17 mouse cellular contexts compared by ENCODE assay signal in genomic region chr16:93777247-93777999, GRCm38 (mm10). TPM values are rescaled to one million over a fixed set of nuclear protein-coding genes. Genes with fewer than 3 reads are reported as not detected.
DNase-seq lines count a peak whose midpoint lies in the region; ATAC-seq lines count a peak whose summit lies in the region.
"Had no signal": no experiment of that assay in that cellular context is flagged by ENCODE, and none has a peak within 500 bp of the region (broad histone marks: within the 10 kb centered on the region; RNA-seq: fewer than 3 reads in every experiment).

No protein-coding gene starts in this region.

- no peaks in the 10 kb centered on the region for H3K36me3 ChIP-seq in kidney, embryonic 14.5 days (ENCODE audit: control insufficient read depth, insufficient read depth, low read length)
- H3K36me3 ChIP-seq in midbrain, embryonic 14.5 days (ENCODE audit: control insufficient read depth, insufficient read depth, low read length) = peaks cover 74% of the 10 kb centered on the region

- no peaks in the 10 kb centered on the region; the same call in 1 of the 2 replicates for H3K27me3 ChIP-seq in kidney, embryonic 14.5 days (ENCODE audit: control insufficient read depth, insufficient read depth, low read length)
- H3K27me3 ChIP-seq in midbrain, embryonic 14.5 days (ENCODE audit: control insufficient read depth, insufficient read depth, low read length) = no peaks in the 10 kb centered on the region
- H3K27me3 ChIP-seq: forebrain, embryonic 15.5 days; limb, embryonic 13.5 days had no signal

- no peaks in the 10 kb centered on the region for H3K4me1 ChIP-seq in kidney, embryonic 14.5 days (ENCODE audit: control insufficient read depth, insufficient read depth, low read length)
- H3K4me1 ChIP-seq in midbrain, embryonic 14.5 days (ENCODE audit: control insufficient read depth, insufficient read depth, low read length) = no peaks in the 10 kb centered on the region
- H3K4me1 ChIP-seq: forebrain, embryonic 15.5 days had no signal

- H3K9me3 ChIP-seq in kidney, embryonic 14.5 days (ENCODE audit: control insufficient read depth, low read length) = no peaks in the 10 kb centered on the region
- no peaks in the 10 kb centered on the region for H3K9me3 ChIP-seq in midbrain, embryonic 14.5 days (ENCODE audit: control insufficient read depth, low read length)
- H3K9me3 ChIP-seq: forebrain, embryonic 15.5 days; limb, embryonic 13.5 days had no signal

- H3K4me2 ChIP-seq in kidney, embryonic 14.5 days (replicated peaks; ENCODE audit: low read depth, low read length) = no peak overlapping the region
- H3K4me2 ChIP-seq in midbrain, embryonic 14.5 days (ENCODE audit: low read length) = no peak overlapping the region
- H3K4me2 ChIP-seq: forebrain, embryonic 15.5 days; limb, embryonic 13.5 days had no signal

- no peak overlapping the region for H3K4me3 ChIP-seq in kidney, embryonic 14.5 days (ENCODE audit: low read length)
- H3K4me3 ChIP-seq in midbrain, embryonic 14.5 days (replicated peaks; ENCODE audit: low read depth, low read length) = no peak overlapping the region
- H3K4me3 ChIP-seq: erythroblast, embryonic 14.5 days; forebrain, embryonic 15.5 days; limb, embryonic 13.5 days had no signal

- ATAC-seq in kidney, embryonic 14.5 days (ENCODE audit: low FRiP score, low TSS enrichment) = no peak
- ATAC-seq in CD4-positive, CD25-positive, alpha-beta regulatory T cell, adult 4 months = peak; percentile 43
- ATAC-seq in megakaryocyte, adult 5-6 weeks (ENCODE audit: poor library complexity, severe bottlenecking) = peak; percentile 4; the same call in 1 of the 2 replicates
- ATAC-seq in midbrain, embryonic 14.5 days (ENCODE audit: low FRiP score, low TSS enrichment) = no peak
- ATAC-seq: forebrain, embryonic 15.5 days had no signal

- DNase-seq in kidney, adult 9 months = no peak
- peak; percentile 55 for DNase-seq in thymus, postnatal 14 days
- no peak for DNase-seq in midbrain, embryonic 14.5 days
- DNase-seq in heart, adult 9 months (ENCODE audit: low spot score in 2 of 2) = no peak
- no peak for DNase-seq in gastrocnemius, postnatal 10 days
- DNase-seq: cerebellum, adult 11 months; heart, postnatal 4 days; kidney, postnatal 14 days; lung, postnatal 10 days; right cerebral cortex, postnatal 14 days had no signal

- 32% methylated on average over 14 of the region's 14 CpGs for WGBS in kidney, embryonic 14.5 days
- WGBS in midbrain, embryonic 14.5 days = 71% methylated on average over 14 of the region's 14 CpGs

- H3K27ac ChIP-seq in kidney, embryonic 14.5 days (ENCODE audit: low read depth, low read length) = 0 out of 2 replicates have a peak overlapping the region, but pooled peaks have one; percentile 20
- no peak overlapping the region for H3K27ac ChIP-seq in midbrain, embryonic 14.5 days (replicated peaks; ENCODE audit: low read depth, low read length)
- H3K27ac ChIP-seq: forebrain, embryonic 15.5 days; limb, embryonic 13.5 days; liver, embryonic 14.5 days had no signal

- no peak overlapping the region for H3K9ac ChIP-seq in kidney, embryonic 14.5 days (ENCODE audit: low read depth, low read length)
- H3K9ac ChIP-seq in midbrain, embryonic 14.5 days (replicated peaks; ENCODE audit: low read length) = no peak overlapping the region
- H3K9ac ChIP-seq: forebrain, embryonic 15.5 days; limb, embryonic 13.5 days; liver, embryonic 14.5 days had no signal

RNA-seq across cellular contexts. Expression of gene Morc3, which starts 54.5 kb away (rescaled TPM):
- polyA plus RNA-seq in kidney, embryonic 14.5 days (2014; fragmentation: Nextera tagmentation; extraction: Ambion mirVana) = 23.5 and 42.7 TPM in 2 replicates
- 100 to 1,000 TPM in 1 of 2 experiments, 10 to 100 TPM in 1; 90.1 to 129 TPM for polyA plus RNA-seq in CD4-positive, CD25-positive, alpha-beta regulatory T cell, adult 4 months (2017; shearing (Covaris generic))
- 123 and 137 TPM in 2 replicates for total RNA-seq in megakaryocyte, adult 5-6 weeks (2015)
- 216 and 248 TPM in 2 replicates for total RNA-seq in megakaryocyte, adult 5-6 weeks (2017)
- 36.6 and 37.1 TPM in 2 replicates for polyA plus RNA-seq in midbrain, embryonic 14.5 days (2014; fragmentation: Nextera tagmentation; extraction: Ambion mirVana)
- 10 to 100 TPM; 24.5 to 32.8 TPM for total RNA-seq in gastrocnemius, postnatal 10 days (2021)

Comparison
In these comparisons a context has a peak if more than half of its experiments do, and no peak if none do; other contexts are left out.
1. ATAC-seq: peak in CD4-positive, CD25-positive, alpha-beta regulatory T cell, adult 4 months (single experiment) and megakaryocyte, adult 5-6 weeks (single experiment); none in kidney, embryonic 14.5 days (single experiment) and midbrain, embryonic 14.5 days (single experiment).